Mouse (Mus musculus): Measurements from ENCODE around the gene Lrfn3. TPM values are rescaled to one million over a fixed set of nuclear protein-coding genes. Genes with fewer than 3 reads are reported as not detected.

Lrfn3 gene
- polyA plus RNA-seq, 1 experiment from 2014 or later = 7.3 TPM

DNA sequence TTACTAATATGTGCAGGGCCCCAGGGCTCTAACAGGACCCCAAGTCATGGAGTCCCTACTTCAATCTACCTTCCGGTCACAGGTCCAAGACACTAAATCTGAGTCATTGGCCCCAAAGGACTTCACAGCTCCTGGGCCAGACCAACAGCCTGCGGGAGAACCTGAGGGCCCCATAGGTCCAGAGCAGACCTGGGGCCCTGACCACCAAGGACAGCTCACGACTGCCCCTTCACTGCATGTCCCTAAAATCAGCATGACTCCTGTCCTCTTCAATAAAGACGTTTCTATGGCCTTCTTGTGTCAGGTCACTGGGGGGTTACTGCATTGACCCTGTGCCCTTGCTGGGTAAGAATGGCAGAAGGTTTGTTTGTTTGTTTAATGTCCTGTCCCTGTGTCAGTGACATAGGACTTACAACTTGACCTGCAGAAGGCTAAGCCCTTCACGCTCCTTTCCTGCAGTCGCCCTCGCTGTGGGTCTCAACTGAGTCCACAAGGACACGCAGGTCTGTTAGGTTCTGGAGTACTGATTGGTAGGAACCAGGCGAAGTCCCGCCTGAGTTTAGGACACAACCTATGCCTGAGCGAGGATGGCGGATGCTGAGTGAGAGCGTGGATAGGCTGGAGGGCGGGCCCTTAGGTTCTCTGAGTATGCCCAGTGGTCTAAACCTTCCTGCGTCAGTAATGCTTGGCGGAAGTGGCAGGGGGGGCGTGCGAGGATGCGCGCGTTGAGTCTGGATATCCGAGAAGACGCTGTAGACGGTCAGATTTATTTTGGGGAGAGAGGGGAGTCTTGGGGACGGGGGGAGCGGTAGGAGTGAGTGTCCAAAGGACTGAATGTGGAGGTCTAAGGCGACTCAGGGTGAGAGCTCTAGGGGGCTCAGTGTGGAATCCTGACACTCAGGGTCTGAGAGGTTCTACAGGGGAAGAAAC is 54.2 kb downstream of the Lrfn3 start, which contains the start of gene Alkbh6:
Gene Alkbh6 (plus strand): TSS at position 642 of the 930 bp plus-strand sequence.
- Histone ChIP-seq H3K9ac (peak within 1 kb of the TSS; percentile 80), H3K27me3 (no peaks in the 10 kb centered on the region), H3K4me2 (peak within 1 kb of the TSS; percentile 94), H3K4me1 (peaks cover 21% of the 10 kb centered on the region), H3K4me3 (replicated peaks) (peak within 1 kb of the TSS; percentile 69), H3K36me3 (replicated peaks) (peaks cover 38% of the 10 kb centered on the region), H3K9me3 (no peaks in the 10 kb centered on the region), H3K27ac (peak within 1 kb of the TSS; percentile 69)
- 4% methylated on average over 27 of the region's 27 CpGs for whole genome bisulfite sequencing
- ATAC-seq (ENCODE audit: low FRiP score) = peak; percentile 99

DNA sequence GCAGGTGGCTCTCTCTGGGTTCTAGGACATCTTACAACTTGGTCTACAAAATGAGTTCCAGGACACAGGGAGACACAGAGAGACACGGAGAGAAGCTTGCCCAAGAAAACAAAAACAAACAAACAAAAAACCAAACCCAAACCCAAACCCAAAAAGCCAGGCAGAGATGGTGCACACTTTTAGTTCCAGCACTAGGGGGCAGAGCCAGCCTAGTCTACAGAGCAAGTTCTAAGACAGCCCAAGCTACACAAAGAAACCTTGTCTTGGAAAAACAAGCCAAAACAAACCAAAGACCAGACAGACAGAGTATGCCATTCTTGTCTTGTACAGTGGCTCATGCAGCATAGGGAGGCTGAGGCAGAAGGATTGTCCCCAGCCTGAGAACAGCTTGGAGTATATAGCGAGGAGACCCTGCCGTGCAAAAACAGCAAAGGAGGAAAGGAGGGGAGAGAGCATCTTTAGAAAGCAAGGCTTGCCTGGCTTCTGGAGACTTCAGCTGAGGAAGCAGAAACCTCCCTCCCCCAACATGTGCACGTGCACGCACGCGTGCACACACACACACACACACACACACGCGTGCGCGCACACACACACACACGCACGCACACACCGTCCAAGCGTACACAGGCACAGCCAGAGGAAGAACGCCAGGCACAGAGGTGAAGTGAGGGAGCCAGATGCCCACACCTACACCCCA is 56.3 kb downstream of the Lrfn3 start:
- no peak overlapping the region for H3K4me2 ChIP-seq
- WGBS = 97% methylated on average over 16 of the region's 16 CpGs
- no peak for ATAC-seq (ENCODE audit: low FRiP score)
- H3K9ac ChIP-seq = no peak overlapping the region
- H3K36me3 ChIP-seq (replicated peaks) = peaks cover 53% of the 10 kb centered on the region
- no peaks in the 10 kb centered on the region for H3K9me3 ChIP-seq
- no peak overlapping the region for H3K4me3 ChIP-seq (replicated peaks)
- no peak overlapping the region for H3K27ac ChIP-seq
- no peaks in the 10 kb centered on the region for H3K27me3 ChIP-seq
- H3K4me1 ChIP-seq = peaks cover 21% of the 10 kb centered on the region

Other genes starting within 250 kb of the Lrfn3 start
- gene Zfp382, start 240.8 kb downstream of the Lrfn3 start, polyA plus RNA-seq (2016; fragmentation: Nextera tagmentation; extraction: Ambion mirVana) = 16.1 and 21.2 TPM in 2 replicates
- gene Zfp146, start 193.0 kb downstream of the Lrfn3 start, polyA plus RNA-seq (2016; fragmentation: Nextera tagmentation; extraction: Ambion mirVana) = 23.6 and 25.8 TPM in 2 replicates
- gene Cox7a1, start 178.6 kb downstream of the Lrfn3 start, polyA plus RNA-seq (2016; fragmentation: Nextera tagmentation; extraction: Ambion mirVana) = 3.0 and 3.7 TPM in 2 replicates
- gene Capns1, start 164.0 kb downstream of the Lrfn3 start, polyA plus RNA-seq (2016; fragmentation: Nextera tagmentation; extraction: Ambion mirVana) = 44.5 and 51.3 TPM in 2 replicates
- gene Polr2i, start 130.8 kb downstream of the Lrfn3 start, polyA plus RNA-seq (2016; fragmentation: Nextera tagmentation; extraction: Ambion mirVana) = 164 TPM in 2 replicates
- gene Tbcb, start 130.5 kb downstream of the Lrfn3 start, polyA plus RNA-seq (2016; fragmentation: Nextera tagmentation; extraction: Ambion mirVana) = 245 and 256 TPM in 2 replicates
- gene Ovol3, start 127.0 kb downstream of the Lrfn3 start, polyA plus RNA-seq (2016; fragmentation: Nextera tagmentation; extraction: Ambion mirVana) = 0.28 TPM in 1 of 2 replicates, not detected in the other
- 0.51 and 0.68 TPM in 2 replicates for gene Thap8, start 82.7 kb downstream of the Lrfn3 start, polyA plus RNA-seq (2016; fragmentation: Nextera tagmentation; extraction: Ambion mirVana)
- gene Wdr62, start 82.4 kb downstream of the Lrfn3 start, polyA plus RNA-seq (2016; fragmentation: Nextera tagmentation; extraction: Ambion mirVana) = 17.2 and 18.6 TPM in 2 replicates
- gene Clip3, start 71.0 kb downstream of the Lrfn3 start, polyA plus RNA-seq (2016; fragmentation: Nextera tagmentation; extraction: Ambion mirVana) = 77.2 and 87.9 TPM in 2 replicates
- 73.2 and 79.0 TPM in 2 replicates for gene Alkbh6, start 54.1 kb downstream of the Lrfn3 start, polyA plus RNA-seq (2016; fragmentation: Nextera tagmentation; extraction: Ambion mirVana)
- gene Syne4, start 48.0 kb downstream of the Lrfn3 start, polyA plus RNA-seq (2016; fragmentation: Nextera tagmentation; extraction: Ambion mirVana) = 21.8 and 23.5 TPM in 2 replicates
- gene E130208F15Rik, start 41.0 kb downstream of the Lrfn3 start, polyA plus RNA-seq (2016; fragmentation: Nextera tagmentation; extraction: Ambion mirVana) = 2.0 TPM in 1 of 2 replicates, not detected in the other
- gene Sdhaf1, start 38.9 kb downstream of the Lrfn3 start, polyA plus RNA-seq (2016; fragmentation: Nextera tagmentation; extraction: Ambion mirVana) = 22.0 and 23.8 TPM in 2 replicates
- 11.3 and 11.7 TPM in 2 replicates for gene Tyrobp, start 51.0 kb upstream of the Lrfn3 start, polyA plus RNA-seq (2016; fragmentation: Nextera tagmentation; extraction: Ambion mirVana)
- gene Hcst, start 57.1 kb upstream of the Lrfn3 start, polyA plus RNA-seq (2016; fragmentation: Nextera tagmentation; extraction: Ambion mirVana) = not detected in 2 replicates
- 0.97 and 1.4 TPM in 2 replicates for gene Nfkbid, start 59.0 kb upstream of the Lrfn3 start, polyA plus RNA-seq (2016; fragmentation: Nextera tagmentation; extraction: Ambion mirVana)
- 214 and 237 TPM in 2 replicates for gene Aplp1, start 82.8 kb upstream of the Lrfn3 start, polyA plus RNA-seq (2016; fragmentation: Nextera tagmentation; extraction: Ambion mirVana)
- gene Kirrel2, start 94.9 kb upstream of the Lrfn3 start, polyA plus RNA-seq (2016; fragmentation: Nextera tagmentation; extraction: Ambion mirVana) = 1.1 and 1.6 TPM in 2 replicates
- 0.09 and 0.35 TPM in 2 replicates for gene Nphs1, start 95.5 kb upstream of the Lrfn3 start, polyA plus RNA-seq (2016; fragmentation: Nextera tagmentation; extraction: Ambion mirVana)
- gene Prodh2, start 130.8 kb upstream of the Lrfn3 start, polyA plus RNA-seq (2016; fragmentation: Nextera tagmentation; extraction: Ambion mirVana) = not detected in 2 replicates
- gene Arhgap33, start 172.3 kb upstream of the Lrfn3 start, polyA plus RNA-seq (2016; fragmentation: Nextera tagmentation; extraction: Ambion mirVana) = 89.4 and 98.9 TPM in 2 replicates
- 7.9 and 8.4 TPM in 2 replicates for gene Hspb6, start 189.4 kb upstream of the Lrfn3 start, polyA plus RNA-seq (2016; fragmentation: Nextera tagmentation; extraction: Ambion mirVana)
- 16.1 and 18.6 TPM in 2 replicates for gene Proser3, start 189.5 kb upstream of the Lrfn3 start, polyA plus RNA-seq (2016; fragmentation: Nextera tagmentation; extraction: Ambion mirVana)
- 51.7 and 63.1 TPM in 2 replicates for gene Lin37, start 197.1 kb upstream of the Lrfn3 start, polyA plus RNA-seq (2016; fragmentation: Nextera tagmentation; extraction: Ambion mirVana)
- 88.1 and 95.7 TPM in 2 replicates for gene U2af1l4, start 200.5 kb upstream of the Lrfn3 start, polyA plus RNA-seq (2016; fragmentation: Nextera tagmentation; extraction: Ambion mirVana)
- 24.0 and 24.9 TPM in 2 replicates for gene Gm49396, start 200.6 kb upstream of the Lrfn3 start, polyA plus RNA-seq (2016; fragmentation: Nextera tagmentation; extraction: Ambion mirVana)
- gene Psenen, start 200.9 kb upstream of the Lrfn3 start, polyA plus RNA-seq (2016; fragmentation: Nextera tagmentation; extraction: Ambion mirVana) = 142 and 145 TPM in 2 replicates
- gene Igflr1, start 202.7 kb upstream of the Lrfn3 start, polyA plus RNA-seq (2016; fragmentation: Nextera tagmentation; extraction: Ambion mirVana) = 3.4 and 5.6 TPM in 2 replicates
- gene Kmt2b, start 226.0 kb upstream of the Lrfn3 start, polyA plus RNA-seq (2016; fragmentation: Nextera tagmentation; extraction: Ambion mirVana) = 13.0 TPM in 2 replicates
- 0.32 and 0.46 TPM in 2 replicates for gene Zbtb32, start 236.1 kb upstream of the Lrfn3 start, polyA plus RNA-seq (2016; fragmentation: Nextera tagmentation; extraction: Ambion mirVana)